Mouse (Mus musculus): ENCODE data around the gene Klk1b4. TPM values are rescaled to one million over a fixed set of nuclear protein-coding genes. Genes with fewer than 3 reads are reported as not detected.

Klk1b4 gene
- polyA plus RNA-seq (2012; rRNA removed): not detected in 2 replicates

DNA sequence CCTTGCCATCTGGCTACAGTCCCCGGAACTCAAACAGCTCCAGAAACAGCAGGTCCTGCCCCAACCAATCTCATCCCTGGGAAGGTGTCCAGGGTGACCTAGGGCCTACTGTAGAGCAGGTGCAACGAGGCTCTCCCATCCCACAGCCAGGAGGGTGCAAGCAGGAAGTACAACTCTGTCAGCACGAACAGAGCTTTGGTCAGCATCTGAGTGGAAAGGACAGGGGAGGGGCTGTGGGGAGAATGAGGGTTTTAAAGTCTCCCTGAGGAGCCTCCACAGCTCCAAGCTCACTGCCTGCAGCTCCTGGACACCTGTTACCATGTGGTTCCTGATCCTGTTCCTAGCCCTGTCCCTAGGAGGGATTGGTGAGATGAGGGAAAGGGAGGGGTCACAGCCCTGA lies at the start of gene Klk1b4:
Gene Klk1b4 (plus strand): TSS at position 301 of the 400 bp plus-strand sequence.

DNA sequence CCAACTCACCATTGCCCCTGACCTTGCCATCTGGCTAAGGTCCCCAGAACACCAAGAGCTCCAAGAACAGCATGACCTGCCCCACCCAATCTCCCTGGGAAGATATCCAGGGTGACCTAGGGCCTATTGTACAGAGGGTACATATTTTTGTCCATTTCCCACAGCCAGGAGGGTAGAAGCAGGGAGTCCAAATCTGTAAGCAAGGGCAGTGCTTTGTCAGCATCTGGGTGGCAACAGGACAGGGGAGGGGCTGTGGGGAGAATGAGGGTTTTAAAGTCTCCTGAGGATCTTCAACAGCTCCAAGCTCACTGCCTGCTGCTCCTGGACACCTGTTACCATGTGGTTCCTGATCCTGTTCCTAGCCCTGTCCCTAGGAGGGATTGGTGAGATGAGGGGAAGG lies 19.3 kb upstream of the Klk1b4 start, which contains the start of gene Klk1b24:
Gene Klk1b24 (plus strand): TSS at position 301 of the 400 bp plus-strand sequence.

DNA sequence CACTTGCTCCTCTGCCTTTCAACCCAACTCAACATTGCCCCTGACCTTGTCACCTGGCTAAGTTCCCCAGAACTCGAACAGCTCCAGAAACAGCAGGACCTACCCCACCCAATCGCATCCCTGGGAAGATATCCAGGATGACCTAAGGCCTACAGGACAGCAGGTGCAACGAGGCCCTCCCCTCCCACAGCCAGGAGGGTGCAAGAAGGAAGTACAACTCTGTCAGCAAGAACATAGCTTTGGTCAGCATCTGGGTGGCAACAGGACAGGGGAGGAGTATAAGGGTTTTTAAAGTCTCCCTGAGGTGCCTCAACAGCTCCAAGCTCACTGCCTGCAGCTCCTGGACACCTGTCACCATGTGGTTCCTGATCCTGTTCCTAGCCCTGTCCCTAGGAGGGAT lies 9.3 kb upstream of the Klk1b4 start, which contains the start of gene Klk1b3:
Gene Klk1b3 (plus strand): TSS at position 301 of the 400 bp plus-strand sequence.

DNA sequence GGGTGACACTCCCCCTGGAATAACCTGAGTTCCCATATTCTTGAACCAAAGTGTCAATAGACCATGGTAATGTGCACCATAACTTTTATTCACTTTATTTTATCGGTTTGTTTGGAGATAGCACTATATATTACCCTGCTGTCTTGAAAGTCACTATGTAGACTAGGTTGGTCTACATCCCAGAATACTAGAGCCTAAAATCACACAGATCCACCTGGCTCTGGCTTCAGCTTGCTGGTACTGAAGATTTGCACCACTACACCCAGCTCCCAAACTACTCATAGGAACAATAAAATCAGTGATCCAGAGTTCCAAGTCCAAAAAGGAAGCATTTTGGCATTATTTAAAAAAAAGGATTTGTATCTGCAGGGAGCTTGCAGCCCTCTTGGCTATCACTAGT lies 8.4 kb downstream of the Klk1b4 start, which contains the start of gene Klk1b5:
Gene Klk1b5 (plus strand): TSS at position 301 of the 400 bp plus-strand sequence.

DNA sequence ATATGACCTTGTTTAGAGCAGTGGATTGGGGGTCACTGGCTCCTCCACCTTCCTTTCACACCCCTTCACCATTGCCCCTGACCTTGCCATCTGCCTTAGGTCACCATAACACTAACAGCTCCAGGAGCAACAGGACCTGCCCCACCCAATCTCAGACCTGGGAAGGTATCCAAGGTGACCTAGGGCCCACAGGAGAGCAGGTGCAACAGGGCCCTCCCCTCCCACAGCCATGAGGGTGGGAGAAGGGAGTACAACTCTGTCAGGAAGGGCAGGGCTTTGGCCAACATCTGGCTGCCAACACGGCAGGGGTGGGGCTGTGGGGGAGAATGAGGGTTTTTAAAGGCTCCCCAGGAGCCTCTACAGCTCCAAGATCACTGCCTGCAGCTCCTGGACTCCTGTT lies 17.8 kb downstream of the Klk1b4 start, which contains the start of gene Klk1:
Gene Klk1 (plus strand): TSS at position 285 of the 400 bp plus-strand sequence.

DNA sequence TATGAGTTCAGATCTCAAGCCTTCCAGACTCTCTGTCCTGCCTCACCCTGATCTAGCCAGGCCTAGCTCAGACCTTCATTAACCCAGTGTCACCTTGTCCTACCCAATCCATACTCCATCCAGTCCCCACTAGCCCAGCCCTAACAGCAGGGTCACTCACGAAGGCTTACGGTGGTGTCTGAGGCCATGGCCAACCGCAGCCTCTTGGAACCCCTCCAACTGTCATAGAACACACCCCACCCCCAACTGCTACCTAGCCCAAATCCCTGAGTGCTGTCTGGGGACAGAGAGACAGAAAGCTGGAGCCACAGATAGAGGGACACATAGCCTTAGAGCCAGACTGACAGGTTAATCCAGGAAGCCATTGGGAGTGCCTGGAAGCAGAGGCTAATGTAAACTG lies 28.7 kb downstream of the Klk1b4 start, which contains the start of gene Gm36864:
Gene Gm36864 (plus strand): TSS at position 269 of the 400 bp plus-strand sequence.

DNA sequence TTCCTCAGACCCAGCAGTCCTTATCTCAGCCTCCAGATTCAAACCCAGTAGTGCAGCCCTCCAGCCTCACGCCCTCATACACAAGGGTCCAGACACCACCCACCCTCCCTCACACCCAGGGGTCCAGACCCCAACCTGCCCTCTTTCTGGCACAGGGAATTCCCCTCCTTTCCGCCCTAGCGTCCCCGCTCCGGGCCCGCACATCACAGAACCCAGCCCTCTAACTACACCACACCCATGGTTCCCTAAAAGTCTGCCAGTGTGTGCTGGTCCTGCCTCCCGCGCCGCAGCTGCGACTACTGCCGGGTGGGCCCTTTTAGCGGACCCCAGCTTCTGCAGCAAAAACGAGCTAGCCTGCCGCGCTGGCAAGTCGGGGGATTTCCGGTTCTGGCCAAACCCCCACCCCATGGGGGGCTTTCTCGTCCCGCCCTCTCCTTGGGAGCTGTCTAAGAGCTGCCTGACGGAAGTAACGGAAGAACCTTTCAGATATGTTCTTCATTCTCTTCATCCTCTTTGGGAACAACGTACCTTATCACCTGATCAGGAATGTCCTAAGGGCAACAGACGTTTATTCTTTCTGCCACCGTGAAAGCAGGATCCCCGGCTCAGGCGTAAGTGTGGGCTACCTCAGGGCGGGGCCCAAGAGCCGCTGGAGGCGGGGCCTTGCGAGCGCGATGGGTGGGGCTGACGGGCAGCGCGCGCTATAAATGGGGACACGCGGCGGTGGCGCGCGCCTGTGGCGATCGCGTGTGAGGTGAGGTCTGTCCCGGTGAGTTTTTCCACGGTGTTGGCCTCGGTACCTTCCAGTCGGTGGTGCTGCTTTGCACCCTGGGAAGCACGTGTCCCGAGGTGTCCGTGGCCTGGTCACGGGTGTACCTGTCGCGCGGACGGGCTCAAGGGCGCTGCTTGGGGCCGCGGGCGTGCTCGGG lies 39.1 kb downstream of the Klk1b4 start, which contains the start of the genes 1700028J19Rik and 2410002F23Rik:
Gene 1700028J19Rik (minus strand): TSS at position 641 of the 929 bp plus-strand sequence.
Gene 2410002F23Rik (plus strand): TSS at position 668 of the 929 bp plus-strand sequence.

DNA sequence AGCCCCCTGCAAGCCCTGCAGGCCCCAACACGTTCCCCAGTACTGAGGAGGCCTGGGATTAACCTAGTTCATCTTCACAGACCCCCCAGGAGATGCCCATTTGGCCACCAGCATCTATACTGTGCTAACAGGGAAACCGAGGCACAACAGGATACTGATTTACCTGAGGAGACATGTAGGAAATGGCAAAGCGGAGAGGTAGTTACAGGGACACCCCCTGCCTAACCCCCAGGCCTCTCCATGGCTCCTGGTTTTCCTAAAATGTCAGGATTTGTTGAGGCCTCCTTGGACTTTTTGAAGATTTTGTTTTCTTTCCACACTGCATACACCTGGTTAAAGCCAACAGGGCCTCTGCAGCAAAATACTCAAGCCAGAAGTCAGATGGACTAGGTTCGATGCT lies 50.0 kb downstream of the Klk1b4 start, which contains the start of gene Acp4:
Gene Acp4 (minus strand): TSS at position 101 of the 400 bp plus-strand sequence.

DNA sequence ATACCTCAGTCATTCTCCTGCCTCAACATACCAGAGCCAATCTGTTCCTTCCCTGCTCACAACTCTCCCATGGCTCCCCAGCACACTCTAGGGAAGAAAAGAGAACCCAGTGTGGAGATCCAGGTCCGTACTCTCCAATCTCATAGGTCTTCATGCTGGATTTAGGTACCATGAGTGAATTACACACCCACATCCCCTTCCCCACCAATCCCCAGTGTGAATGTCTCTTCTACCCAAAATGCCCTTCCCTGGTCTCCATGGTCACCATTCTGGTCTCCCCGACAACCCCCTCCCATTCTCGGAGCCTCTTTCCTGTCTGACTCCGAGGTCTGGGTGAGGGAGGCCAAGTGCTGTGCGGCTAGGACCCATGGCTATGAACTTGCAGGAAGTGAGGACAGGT lies 53.9 kb downstream of the Klk1b4 start, which contains the start of gene Gm15517:
Gene Gm15517 (plus strand): TSS at position 301 of the 400 bp plus-strand sequence.

Other genes starting within 250 kb of the Klk1b4 start
- not detected in 2 replicates for gene Klk1b1, start 240.7 kb upstream of the Klk1b4 start, polyA plus RNA-seq (2012; rRNA removed)
- gene Klk1b9, start 231.4 kb upstream of the Klk1b4 start, polyA plus RNA-seq (2012; rRNA removed): not detected in 2 replicates
- gene Klk1b11, start 211.6 kb upstream of the Klk1b4 start, polyA plus RNA-seq (2012; rRNA removed): not detected in 2 replicates
- gene Klk1b26, start 195.3 kb upstream of the Klk1b4 start, polyA plus RNA-seq (2012; rRNA removed): not detected in 2 replicates
- gene Klk1b27, start 155.1 kb upstream of the Klk1b4 start, polyA plus RNA-seq (2012; rRNA removed): not detected in 2 replicates
- not detected in 2 replicates for gene Klk1b21, start 105.1 kb upstream of the Klk1b4 start, polyA plus RNA-seq (2012; rRNA removed)
- gene Klk1b22, start 94.8 kb upstream of the Klk1b4 start, polyA plus RNA-seq (2012; rRNA removed): not detected in 2 replicates
- gene Klk1b16, start 70.7 kb upstream of the Klk1b4 start, polyA plus RNA-seq (2012; rRNA removed): not detected in 2 replicates
- gene Klk1b24, start 19.2 kb upstream of the Klk1b4 start, polyA plus RNA-seq (2012; rRNA removed): 0.07 and 0.10 TPM in 2 replicates
- not detected in 2 replicates for gene Klk1b3, start 9.2 kb upstream of the Klk1b4 start, polyA plus RNA-seq (2012; rRNA removed)
- not detected in 2 replicates for gene Klk1b5, start 8.5 kb downstream of the Klk1b4 start, polyA plus RNA-seq (2012; rRNA removed)
- 0.17 TPM in 1 of 2 replicates, not detected in the other for gene Klk1, start 17.9 kb downstream of the Klk1b4 start, polyA plus RNA-seq (2012; rRNA removed)
- not detected in 2 replicates for gene Gm36864, start 28.7 kb downstream of the Klk1b4 start, polyA plus RNA-seq (2012; rRNA removed)
- 0.86 and 1.6 TPM in 2 replicates for gene 1700028J19Rik, start 39.3 kb downstream of the Klk1b4 start, polyA plus RNA-seq (2012; rRNA removed)
- gene 2410002F23Rik, start 39.3 kb downstream of the Klk1b4 start, polyA plus RNA-seq (2012; rRNA removed): 151 and 244 TPM in 2 replicates
- gene Acp4, start 49.9 kb downstream of the Klk1b4 start, polyA plus RNA-seq (2012; rRNA removed): not detected in 2 replicates
- gene Gm15517, start 54.0 kb downstream of the Klk1b4 start, polyA plus RNA-seq (2012; rRNA removed): 0.78 TPM in 1 of 2 replicates, not detected in the other
- 1.2 and 1.5 TPM in 2 replicates for gene Clec11a, start 99.5 kb downstream of the Klk1b4 start, polyA plus RNA-seq (2012; rRNA removed)
- 7.0 and 8.0 TPM in 2 replicates for gene Shank1, start 102.8 kb downstream of the Klk1b4 start, polyA plus RNA-seq (2012; rRNA removed)
- gene Syt3, start 176.7 kb downstream of the Klk1b4 start, polyA plus RNA-seq (2012; rRNA removed): 1.9 and 2.4 TPM in 2 replicates
- gene 1700008O03Rik, start 178.4 kb downstream of the Klk1b4 start, polyA plus RNA-seq (2012; rRNA removed): 2.5 and 6.3 TPM in 2 replicates
- 62.6 and 90.8 TPM in 2 replicates for gene Lrrc4b, start 221.6 kb downstream of the Klk1b4 start, polyA plus RNA-seq (2012; rRNA removed)

Measured in central nervous system, embryonic 11.5 days (tissue).